Mouse (Mus musculus) midbrain, postnatal 0 days (tissue): ENCODE data around the gene Dync2li1. TPM values are rescaled to one million over a fixed set of nuclear protein-coding genes. Genes with fewer than 3 reads are reported as not detected.

ENCODE experiments used
- ATAC-seq: fragments of 200-750 bp; cut with Nextera tagmentation; 2 replicates; pipeline ENCODE4 v1.8.0; 2017; ENCODE audit warnings: moderate number of reproducible peaks, mild to moderate bottlenecking, moderate TSS enrichment, moderate library complexity; ENCODE audit not compliant: low FRiP score
- DNase-seq: peaks from one replicate; pipeline ENCODE4 v3.0.0-alpha.2; 2015; ENCODE audit warnings: low spot score
- H3K27ac ChIP-seq: fragments of 300-500 bp; sonication (generic); 2 replicates; pipeline ENCODE4 v1.5.1; 2014; ENCODE audit warnings: low read depth, mild to moderate bottlenecking, low read length, mixed read lengths
- H3K27me3 ChIP-seq: fragments of 300-500 bp; sonication (generic); 2 replicates; pipeline ENCODE4 v1.6.1; 2014; ENCODE audit warnings: low read length, control low read depth, mixed read lengths; ENCODE audit not compliant: insufficient read depth
- H3K36me3 ChIP-seq: fragments of 300-500 bp; sonication (generic); 2 replicates; pipeline ENCODE4 v1.6.1; 2014; ENCODE audit warnings: low read length, control low read depth, mixed read lengths; ENCODE audit not compliant: insufficient read depth
- H3K4me1 ChIP-seq: fragments of 300-500 bp; sonication (generic); 2 replicates; pipeline ENCODE4 v1.6.1; 2014; ENCODE audit warnings: mild to moderate bottlenecking, control low read depth, antibody characterized with exemption, low read length, mixed read lengths; ENCODE audit not compliant: insufficient read depth
- H3K4me2 ChIP-seq: fragments of 300-500 bp; sonication (generic); 2 replicates; pipeline ENCODE4 v1.6.1; 2014; ENCODE audit warnings: low read depth, mild to moderate bottlenecking, low read length, mixed read lengths; ENCODE audit not compliant: poor library complexity, severe bottlenecking
- H3K4me3 ChIP-seq: fragments of 300-500 bp; sonication (generic); 2 replicates; pipeline ENCODE4 v1.5.1; 2014; ENCODE audit warnings: low read depth, mild to moderate bottlenecking, low read length, moderate library complexity
- H3K9ac ChIP-seq: fragments of 300-500 bp; sonication (generic); replicated peaks from 2 replicates; pipeline ENCODE4 v1.6.1; 2014; ENCODE audit warnings: mild to moderate bottlenecking, low read length, moderate library complexity, mixed read lengths; ENCODE audit not compliant: poor library complexity, severe bottlenecking
- H3K9me3 ChIP-seq: fragments of 300-500 bp; sonication (generic); 2 replicates; pipeline ENCODE4 v1.6.1; 2016; ENCODE audit warnings: low read length, control low read depth
- CTCF ChIP-seq: IDR thresholded peaks from 2 replicates; pipeline ENCODE4 v1.5.1; 2016; ENCODE audit warnings: antibody characterized with exemption, mild to moderate bottlenecking
- WGBS: fragments of 180-500 bp; shearing (Covaris S2); extraction: QIAGEN DNeasy Blood & Tissue Kit; methylation state at CpG from one replicate; pipeline ENCODE4 v1.1.7; 2014; 5-methylcytosine and 5-hydroxymethylcytosine counted together
- polyA plus RNA-seq: library from polyadenylated mRNA; unstranded; fragments of >200 nt; fragmentation: Nextera tagmentation; extraction: Ambion mirVana; gene quantifications from 2 replicates; pipeline ENCODE4 v1.2.1, GENCODE M21; 2015
- total RNA-seq: library from RNA; depleted of rRNA; stranded (reverse); fragments of >200 nt; gene quantifications from 2 replicates; pipeline ENCODE4 v1.2.3, GENCODE M21; 2014; rRNA removed

The Dync2li1 gene
- 18.3 and 19.6 TPM in 2 replicates for total RNA-seq
- 36.1 and 37.7 TPM in 2 replicates for polyA plus RNA-seq

- 1% methylated on average over 25 of the region's 25 CpGs for WGBS
- H3K27ac ChIP-seq, result peak within 1 kb of the TSS; percentile 80
Measured at GRCm38 (mm10) chr17:84626276-84626856, at the start of gene Dync2li1. Dync2li1 (plus strand) TSS chr17:84626496.

GRCm38 (mm10) chr17:84576621-84577293 is 49.5 kb upstream of the Dync2li1 start:
- Histone ChIP-seq H3K27me3 (no peaks in the 10 kb centered on the region), H3K4me1 (no peaks in the 10 kb centered on the region)

More at GRCm38 (mm10) chr17:84626276-84626856, at the start of gene Dync2li1:
- Histone ChIP-seq H3K27me3 (no peaks in the 10 kb centered on the region), H3K4me2 (peak within 1 kb of the TSS; percentile 67), H3K36me3 (no peaks in the 10 kb centered on the region), H3K9me3 (no peaks in the 10 kb centered on the region), H3K9ac (peak within 1 kb of the TSS; percentile 67), H3K4me1 (no peaks in the 10 kb centered on the region), H3K4me3 (peak within 1 kb of the TSS; percentile 57)
- ATAC-seq (peak; percentile 94), DNase-seq (peak; percentile 98)
- no peak for TF ChIP-seq CTCF

GRCm38 (mm10) chr17:84579249-84579648 is 47.0 kb upstream of the Dync2li1 start:
- DNase-seq, result no peak
- H3K9me3 ChIP-seq, result no peaks in the 10 kb centered on the region
- WGBS, result 83% methylated on average over 8 of the region's 8 CpGs
- no peak overlapping the region for H3K4me2 ChIP-seq
- H3K36me3 ChIP-seq, result peaks cover 2% of the 10 kb centered on the region; the same call in 1 of the 2 replicates
- H3K27ac ChIP-seq, result no peak overlapping the region
- ATAC-seq, result no peak
- H3K4me1 ChIP-seq, result no peaks in the 10 kb centered on the region
- TF ChIP-seq CTCF, result no peak
- no peak overlapping the region for H3K4me3 ChIP-seq
- no peaks in the 10 kb centered on the region for H3K27me3 ChIP-seq
- no peak overlapping the region for H3K9ac ChIP-seq

More at GRCm38 (mm10) chr17:84576621-84577293, 49.5 kb upstream of the Dync2li1 start:
- H3K4me2 ChIP-seq, result no peak overlapping the region
- no peak overlapping the region for H3K4me3 ChIP-seq
- DNase-seq, result no peak
- no peak for TF ChIP-seq CTCF
- no peaks in the 10 kb centered on the region for H3K9me3 ChIP-seq
- WGBS, result 88% methylated on average over 16 of the region's 16 CpGs
- ATAC-seq, result no peak
- H3K36me3 ChIP-seq, result peaks cover 2% of the 10 kb centered on the region; the same call in 1 of the 2 replicates
- no peak overlapping the region for H3K9ac ChIP-seq
- H3K27ac ChIP-seq, result no peak overlapping the region

GRCm38 (mm10) chr17:84579817-84580216 is 46.5 kb upstream of the Dync2li1 start:
- Histone ChIP-seq H3K36me3 (peaks cover 2% of the 10 kb centered on the region; the same call in 1 of the 2 replicates), H3K27me3 (no peaks in the 10 kb centered on the region), H3K27ac (no peak overlapping the region), H3K4me1 (no peaks in the 10 kb centered on the region), H3K4me2 (no peak overlapping the region), H3K9me3 (no peaks in the 10 kb centered on the region), H3K9ac (no peak overlapping the region), H3K4me3 (no peak overlapping the region)
- DNase-seq, result no peak
- 86% methylated on average over 10 of the region's 10 CpGs for whole genome bisulfite sequencing
- ATAC-seq, result no peak
- TF ChIP-seq CTCF, result no peak

GRCm38 (mm10) chr17:84580821-84581220 is 45.5 kb upstream of the Dync2li1 start:
- H3K4me3 ChIP-seq, result no peak overlapping the region
- no peak for DNase-seq
- 62% methylated on average over 8 of the region's 8 CpGs for WGBS
- H3K9ac ChIP-seq, result no peak overlapping the region
- no peak for TF ChIP-seq CTCF
- ATAC-seq, result no peak
- no peak overlapping the region for H3K4me2 ChIP-seq
- H3K9me3 ChIP-seq, result no peaks in the 10 kb centered on the region
- no peak overlapping the region for H3K27ac ChIP-seq
- H3K27me3 ChIP-seq, result no peaks in the 10 kb centered on the region
- H3K4me1 ChIP-seq, result no peaks in the 10 kb centered on the region
- H3K36me3 ChIP-seq, result no peaks in the 10 kb centered on the region
